Mouse (Mus musculus) left cerebral cortex, adult 11 months (tissue): ENCODE data around the gene Prdm15.
A peak's percentile ranks its signal among the peaks of the same experiment; 100 is the strongest.

Source experiments
- DNase-seq: peaks from one replicate; pipeline ENCODE4 v3.0.0; 2022; ENCODE audit warnings: low spot score

Gene Prdm15

GRCm38 (mm10) chr16:97851741-97852319 lies at the start of gene Prdm15:
Gene Prdm15, minus strand, starts transcription at chr16:97851850.
- DNase-seq: peak; percentile 82

GRCm38 (mm10) chr16:97897346-97898024 lies 45.8 kb upstream of the Prdm15 start:
- no peak for DNase-seq

- DNase-seq: no peak
These were observed 36.1 kb upstream of the Prdm15 start for GRCm38 (mm10) chr16:97887762-97888161.

GRCm38 (mm10) chr16:97883696-97884095 lies 32.0 kb upstream of the Prdm15 start:
- no peak for DNase-seq

GRCm38 (mm10) chr16:97882891-97883290 lies 31.2 kb upstream of the Prdm15 start:
- DNase-seq: no peak

- no peak for DNase-seq
These were observed 27.5 kb upstream of the Prdm15 start for GRCm38 (mm10) chr16:97879134-97879533.

- DNase-seq: no peak
These were observed 25.9 kb upstream of the Prdm15 start for GRCm38 (mm10) chr16:97877502-97877901.

- DNase-seq: no peak
These were observed 23.5 kb upstream of the Prdm15 start for GRCm38 (mm10) chr16:97875101-97875500.

- no peak for DNase-seq
These were observed 22.7 kb upstream of the Prdm15 start for GRCm38 (mm10) chr16:97874376-97874775.

GRCm38 (mm10) chr16:97872657-97873056 lies 21.0 kb upstream of the Prdm15 start:
- no peak for DNase-seq

GRCm38 (mm10) chr16:97869193-97870102 lies 17.8 kb upstream of the Prdm15 start:
- no peak for DNase-seq

GRCm38 (mm10) chr16:97863932-97864467 lies 12.3 kb upstream of the Prdm15 start:
- no peak for DNase-seq

GRCm38 (mm10) chr16:97856050-97856449 lies 4.4 kb upstream of the Prdm15 start:
- no peak for DNase-seq

GRCm38 (mm10) chr16:97851061-97851740 lies 449 bp downstream of the Prdm15 start:
- DNase-seq: peak; percentile 74

- peak; percentile 61 for DNase-seq
These were observed 986 bp downstream of the Prdm15 start for GRCm38 (mm10) chr16:97850667-97851060.

GRCm38 (mm10) chr16:97848832-97849231 lies 2.8 kb downstream of the Prdm15 start:
- DNase-seq: no peak

GRCm38 (mm10) chr16:97844967-97845937 lies 6.4 kb downstream of the Prdm15 start:
- DNase-seq: no peak

- no peak for DNase-seq
These were observed 19.5 kb downstream of the Prdm15 start for GRCm38 (mm10) chr16:97832154-97832553.

GRCm38 (mm10) chr16:97828207-97828606 lies 23.4 kb downstream of the Prdm15 start:
- no peak for DNase-seq

- no peak for DNase-seq
These were observed 28.2 kb downstream of the Prdm15 start for GRCm38 (mm10) chr16:97823311-97824007.
